Mouse (Mus musculus) heart, embryonic 15.5 days (tissue): ENCODE measurements around the gene Unk. TPM values are rescaled to one million over a fixed set of nuclear protein-coding genes. Genes with fewer than 3 reads are reported as not detected.

Source experiments
- ATAC-seq: fragments of 200-750 bp; cut with Nextera tagmentation; replicated peaks from 2 replicates; pipeline ENCODE4 v1.8.0; 2017; ENCODE audit warnings: low read depth, moderate TSS enrichment; ENCODE audit not compliant: insufficient number of reproducible peaks, insufficient read depth, low FRiP score
- H3K27ac ChIP-seq: fragments of 300-500 bp; sonication (generic); 2 replicates; pipeline ENCODE4 v1.5.1; 2015; ENCODE audit warnings: mild to moderate bottlenecking, inconsistent platforms
- H3K27me3 ChIP-seq: fragments of 300-500 bp; sonication (generic); 2 replicates; pipeline ENCODE4 v1.6.1; 2015; ENCODE audit warnings: inconsistent platforms
- H3K36me3 ChIP-seq: fragments of 300-500 bp; sonication (generic); 2 replicates; pipeline ENCODE4 v1.6.1; 2015; ENCODE audit warnings: mild to moderate bottlenecking, inconsistent platforms
- H3K4me1 ChIP-seq: fragments of 300-500 bp; sonication (generic); replicated peaks from 2 replicates; pipeline ENCODE4 v1.6.1; 2015; ENCODE audit warnings: inconsistent platforms
- H3K4me2 ChIP-seq: fragments of 300-500 bp; sonication (generic); 2 replicates; pipeline ENCODE4 v1.6.1; 2015; ENCODE audit warnings: inconsistent platforms, mild to moderate bottlenecking, moderate library complexity
- H3K4me3 ChIP-seq: fragments of 300-500 bp; sonication (generic); 2 replicates; pipeline ENCODE4 v1.5.1; 2015; ENCODE audit warnings: mild to moderate bottlenecking, inconsistent platforms
- H3K9ac ChIP-seq: fragments of 300-500 bp; sonication (generic); 2 replicates; pipeline ENCODE4 v1.6.1; 2015; ENCODE audit warnings: mild to moderate bottlenecking, inconsistent platforms
- H3K9me3 ChIP-seq: fragments of 300-500 bp; sonication (generic); replicated peaks from 2 replicates; pipeline ENCODE4 v1.6.1; 2016; ENCODE audit warnings: inconsistent platforms
- WGBS: fragments of 180-500 bp; shearing (Covaris S2); methylation state at CpG from one replicate; pipeline ENCODE4 v1.1.7; 2015; ENCODE audit warnings: mixed read lengths; 5-methylcytosine and 5-hydroxymethylcytosine counted together
- polyA plus RNA-seq: library from polyadenylated mRNA; unstranded; fragments of >200 nt; fragmentation: Nextera tagmentation; extraction: Ambion mirVana; gene quantifications from 2 replicates; pipeline ENCODE4 v1.2.1, GENCODE M21; 2015

Unk gene
- polyA plus RNA-seq = 19.5 and 27.3 TPM in 2 replicates

DNA sequence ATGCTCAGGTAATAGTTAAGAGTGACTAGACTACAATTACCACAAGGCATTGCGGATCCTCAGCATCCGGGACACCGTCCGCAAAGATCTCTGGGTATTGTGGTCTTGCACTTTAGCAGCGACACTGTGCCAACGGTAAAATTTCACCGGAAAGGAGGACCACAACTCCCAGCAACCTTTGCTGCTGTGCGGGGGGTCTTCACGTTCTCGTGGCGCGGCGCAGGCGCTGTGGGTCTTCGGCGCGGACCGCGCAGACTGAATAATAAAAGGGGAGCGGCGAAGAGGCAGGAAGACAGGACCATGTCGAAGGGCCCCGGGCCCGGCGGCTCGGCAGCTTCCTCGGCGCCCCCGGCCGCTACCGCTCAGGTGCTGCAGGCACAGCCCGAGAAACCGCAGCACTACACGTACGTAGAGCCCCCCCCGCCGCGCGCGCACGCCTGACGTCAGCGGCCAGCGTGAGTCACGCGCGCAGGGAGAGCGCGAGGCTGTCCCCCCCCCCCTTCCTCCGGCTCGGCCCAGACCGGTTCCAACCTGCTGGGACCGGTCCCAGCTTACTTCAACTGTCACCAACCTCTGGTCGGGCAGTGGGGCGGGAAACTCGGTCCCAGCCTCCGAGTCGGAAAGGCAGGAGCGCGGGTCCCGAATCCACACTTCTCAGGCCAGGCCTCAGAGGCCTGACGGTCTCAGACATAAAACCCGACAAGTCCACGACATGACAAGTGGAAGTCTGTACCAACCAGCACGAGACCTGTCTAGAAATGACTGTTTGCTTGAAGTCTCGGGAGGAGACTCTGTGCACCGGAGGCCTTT is at the start of gene Unk:
Gene Unk (plus strand): TSS at position 235 of the 810 bp plus-strand sequence.
- peak within 1 kb of the TSS; percentile 82 for H3K4me2 ChIP-seq
- peak; percentile 95 for ATAC-seq

DNA sequence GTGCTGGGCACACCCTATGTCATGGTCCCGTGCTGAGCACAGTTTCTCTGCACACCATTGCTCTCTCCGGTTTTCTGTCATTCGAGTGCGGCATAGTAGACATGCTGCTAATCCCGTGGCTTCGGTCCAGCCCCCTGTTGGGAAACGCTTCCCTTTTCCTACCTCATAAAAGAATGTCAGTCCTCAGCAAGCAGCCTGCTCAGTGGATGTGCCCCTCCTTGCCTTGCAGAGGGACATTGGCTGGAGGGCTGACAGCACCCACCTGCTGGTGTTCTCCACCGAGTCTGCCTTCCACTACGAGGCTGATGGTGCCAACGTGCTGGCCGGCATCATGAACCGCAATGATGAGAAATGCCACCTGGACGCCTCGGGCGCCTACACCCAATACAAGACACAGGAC is 47.6 kb upstream of the Unk start:
- Histone ChIP-seq H3K27ac (no peak overlapping the region), H3K27me3 (peaks cover 26% of the 10 kb centered on the region), H3K36me3 (no peaks in the 10 kb centered on the region), H3K9ac (no peak overlapping the region), H3K4me3 (no peak overlapping the region), H3K4me2 (no peak overlapping the region), H3K9me3 (no peaks in the 10 kb centered on the region), H3K4me1 (no peaks in the 10 kb centered on the region)
- ATAC-seq = no peak
- WGBS = 90% methylated on average over 15 of the region's 15 CpGs

More for the DNA sequence above, at the start of gene Unk:
- Histone ChIP-seq H3K9me3 (no peaks in the 10 kb centered on the region), H3K27ac (peak within 1 kb of the TSS; percentile 100), H3K9ac (peak within 1 kb of the TSS; percentile 95), H3K27me3 (no peaks in the 10 kb centered on the region), H3K4me3 (peak within 1 kb of the TSS; percentile 89), H3K4me1 (peaks cover 24% of the 10 kb centered on the region), H3K36me3 (0 out of 2 replicates have a peak, but pooled peaks cover 12% of the 10 kb centered on the region)
- under 1% methylated on average over 61 of the region's 67 CpGs for WGBS

DNA sequence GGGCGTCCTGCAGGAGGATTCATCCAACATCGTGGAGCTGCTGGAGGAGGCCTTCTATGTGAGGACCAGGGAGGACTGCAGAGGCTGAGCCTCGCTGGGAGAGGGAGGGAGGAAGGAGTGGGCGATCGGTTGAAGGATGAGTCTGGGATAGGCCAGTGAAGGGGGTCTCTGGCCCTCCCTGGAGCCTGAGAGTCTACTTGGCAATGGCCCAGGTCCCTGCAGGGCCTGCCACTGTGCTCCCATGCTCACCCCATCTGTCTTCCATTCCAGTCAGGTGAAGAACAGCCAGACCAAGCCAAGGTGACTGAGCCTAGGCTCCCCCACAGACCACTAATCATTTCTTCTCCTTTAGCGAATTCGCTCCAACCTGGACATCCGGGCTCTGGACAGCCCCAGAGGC is 46.8 kb upstream of the Unk start:
- no peak overlapping the region for H3K4me2 ChIP-seq
- peaks cover 22% of the 10 kb centered on the region for H3K27me3 ChIP-seq
- H3K36me3 ChIP-seq = no peaks in the 10 kb centered on the region
- ATAC-seq = no peak
- 69% methylated on average over 8 of the region's 8 CpGs for WGBS
- H3K27ac ChIP-seq = no peak overlapping the region
- H3K4me1 ChIP-seq = no peaks in the 10 kb centered on the region
- H3K9me3 ChIP-seq = no peaks in the 10 kb centered on the region
- no peak overlapping the region for H3K4me3 ChIP-seq
- H3K9ac ChIP-seq = no peak overlapping the region

DNA sequence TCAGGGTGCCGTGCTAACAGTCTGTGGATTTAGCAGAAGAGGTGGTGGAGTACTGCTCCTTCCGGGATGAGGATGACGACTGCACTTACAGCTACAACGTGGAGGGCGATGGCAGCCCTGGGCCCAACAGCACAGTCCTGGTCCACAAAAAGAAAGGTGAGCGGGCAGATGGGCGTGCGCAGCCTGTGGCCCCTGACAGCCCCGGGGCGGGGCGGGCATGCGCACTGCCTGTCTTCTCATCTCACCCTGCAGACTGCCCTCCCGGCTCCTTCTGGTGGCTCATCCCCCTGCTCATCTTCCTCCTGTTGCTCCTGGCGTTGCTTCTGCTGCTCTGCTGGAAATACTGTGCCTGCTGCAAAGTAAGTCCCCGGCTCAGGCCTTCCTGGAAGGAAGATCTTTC is 40.4 kb upstream of the Unk start:
- 21% methylated on average over 15 of the region's 15 CpGs for WGBS
- Histone ChIP-seq H3K27ac (no peak overlapping the region), H3K9ac (no peak overlapping the region), H3K4me1 (no peaks in the 10 kb centered on the region), H3K36me3 (no peaks in the 10 kb centered on the region), H3K27me3 (peaks cover 16% of the 10 kb centered on the region), H3K4me2 (peak overlapping the region; percentile 46), H3K4me3 (peak overlapping the region; percentile 16), H3K9me3 (no peaks in the 10 kb centered on the region)
- no peak for ATAC-seq

DNA sequence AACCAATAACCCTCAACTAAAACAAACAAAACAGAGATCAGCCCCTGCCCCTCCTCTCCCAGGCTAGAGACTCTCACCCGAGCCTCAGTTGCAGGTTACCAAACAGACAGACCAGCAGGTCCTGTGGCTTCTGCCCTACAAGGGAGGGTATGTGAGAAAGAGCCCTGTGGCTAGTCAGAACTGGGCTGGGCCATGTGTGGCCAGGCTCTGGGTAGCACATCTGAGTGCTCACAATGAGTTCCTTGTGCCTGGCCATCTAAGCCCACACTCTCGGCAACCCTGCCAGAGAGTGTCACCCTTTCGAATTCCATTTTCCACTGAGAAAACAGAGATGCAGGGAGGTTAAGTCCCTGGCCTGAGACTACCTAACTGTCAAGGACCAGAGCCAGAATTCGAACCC is 38.0 kb upstream of the Unk start:
- 65% methylated on average over 4 of the region's 4 CpGs for WGBS
- Histone ChIP-seq H3K4me3 (no peak overlapping the region), H3K36me3 (no peaks in the 10 kb centered on the region), H3K4me1 (no peaks in the 10 kb centered on the region), H3K27me3 (peaks cover 16% of the 10 kb centered on the region), H3K4me2 (no peak overlapping the region), H3K9ac (no peak overlapping the region), H3K9me3 (no peaks in the 10 kb centered on the region), H3K27ac (no peak overlapping the region)
- no peak for ATAC-seq

DNA sequence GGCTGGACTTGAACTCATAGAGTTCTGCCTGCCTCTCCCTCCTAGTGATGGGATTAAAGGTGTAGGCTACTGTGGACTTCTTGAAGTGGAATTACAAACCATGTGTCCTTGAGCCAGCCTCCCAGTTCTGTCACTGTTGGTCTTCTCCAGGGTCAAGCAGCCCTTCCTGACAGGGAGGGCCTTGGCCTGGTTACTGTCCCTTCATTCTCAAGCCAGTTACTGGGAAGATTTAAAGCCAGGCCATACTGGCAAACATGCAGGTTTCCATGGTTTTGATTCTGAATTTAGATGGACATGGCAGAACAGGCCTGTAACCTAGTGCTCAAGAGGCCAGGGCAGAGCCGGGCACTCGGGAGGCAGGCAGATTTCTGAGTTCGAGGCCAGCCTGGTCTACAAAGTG is 34.9 kb upstream of the Unk start:
- no peaks in the 10 kb centered on the region for H3K4me1 ChIP-seq
- H3K36me3 ChIP-seq = no peaks in the 10 kb centered on the region
- no peak overlapping the region for H3K9ac ChIP-seq
- H3K4me3 ChIP-seq = no peak overlapping the region
- WGBS = 85% methylated on average over 3 of the region's 3 CpGs
- H3K4me2 ChIP-seq = no peak overlapping the region
- peaks cover 12% of the 10 kb centered on the region for H3K27me3 ChIP-seq
- no peak for ATAC-seq
- no peaks in the 10 kb centered on the region for H3K9me3 ChIP-seq
- H3K27ac ChIP-seq = no peak overlapping the region

DNA sequence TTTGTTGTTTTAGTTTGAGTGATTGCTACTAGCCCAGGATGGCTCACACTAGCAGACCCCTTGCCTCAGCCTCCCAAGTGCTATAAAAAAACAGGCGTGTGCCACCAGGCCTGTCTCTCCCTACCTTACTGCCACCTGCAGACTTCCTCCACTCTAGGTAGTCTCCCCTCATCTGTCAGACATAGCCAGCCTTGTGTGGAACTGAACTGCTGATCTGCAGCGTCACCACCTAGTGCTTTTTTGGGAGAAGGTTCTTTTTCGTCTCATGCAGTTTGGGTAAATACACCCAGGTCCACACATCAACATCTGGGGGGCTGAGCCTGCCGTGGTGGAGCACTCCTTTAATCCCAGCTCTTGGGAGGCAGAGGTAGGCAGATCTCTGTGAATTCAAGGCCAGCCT is 33.1 kb upstream of the Unk start:
- H3K36me3 ChIP-seq = no peaks in the 10 kb centered on the region
- 73% methylated on average over 4 of the region's 4 CpGs for WGBS

DNA sequence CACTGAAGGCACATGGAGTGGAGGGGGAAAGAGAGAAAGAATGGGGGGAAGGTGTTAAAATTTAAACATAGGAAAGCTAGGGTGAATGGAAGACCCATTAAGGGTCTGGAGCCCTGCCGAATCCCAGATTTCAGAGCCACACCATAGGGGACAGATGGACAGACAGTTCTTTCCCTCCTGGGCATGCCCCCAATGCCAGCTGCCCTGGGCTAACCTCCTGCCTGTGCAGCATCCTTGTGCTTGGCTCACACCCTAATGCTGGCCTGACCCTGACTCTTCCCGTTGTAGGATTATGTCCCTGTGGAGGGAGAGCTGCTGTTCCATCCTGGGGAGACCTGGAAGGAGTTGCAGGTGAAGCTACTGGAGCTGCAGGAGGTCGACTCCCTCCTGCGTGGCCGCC is 32.5 kb upstream of the Unk start:
- Histone ChIP-seq H3K36me3 (no peaks in the 10 kb centered on the region), H3K9me3 (no peaks in the 10 kb centered on the region), H3K4me3 (no peak overlapping the region), H3K9ac (no peak overlapping the region), H3K27ac (no peak overlapping the region), H3K4me1 (no peaks in the 10 kb centered on the region), H3K27me3 (peaks cover 12% of the 10 kb centered on the region), H3K4me2 (no peak overlapping the region)
- WGBS = 71% methylated on average over 5 of the region's 5 CpGs
- no peak for ATAC-seq

More for the DNA sequence above, 33.1 kb upstream of the Unk start:
- Histone ChIP-seq H3K9me3 (no peaks in the 10 kb centered on the region), H3K27me3 (peaks cover 12% of the 10 kb centered on the region), H3K9ac (no peak overlapping the region), H3K27ac (no peak overlapping the region), H3K4me1 (no peaks in the 10 kb centered on the region), H3K4me3 (no peak overlapping the region), H3K4me2 (no peak overlapping the region)
- ATAC-seq = no peak

DNA sequence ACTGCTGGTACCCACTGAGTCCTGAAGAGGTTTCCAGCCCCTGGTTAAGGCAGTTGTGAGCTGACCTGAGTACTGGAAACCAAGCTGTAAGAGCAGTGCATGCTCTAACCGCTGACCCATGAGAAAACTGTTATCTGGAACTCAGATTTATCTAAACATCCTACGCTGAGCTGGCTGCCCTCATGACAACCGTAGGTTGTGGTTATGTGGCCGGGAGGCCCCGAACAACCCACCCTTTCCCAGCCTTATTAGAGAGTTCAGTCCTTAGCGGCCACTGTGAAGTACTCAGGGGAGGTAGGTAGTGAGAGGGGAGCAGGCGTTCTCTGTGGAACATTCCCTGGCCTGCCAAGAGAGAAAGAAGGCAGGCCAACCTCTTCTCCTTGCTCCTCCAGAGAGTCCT is 31.1 kb upstream of the Unk start:
- 0 out of 2 replicates have a peak, but pooled peaks cover 3% of the 10 kb centered on the region for H3K4me1 ChIP-seq
- no peak overlapping the region for H3K27ac ChIP-seq
- 49% methylated on average over 7 of the region's 7 CpGs for WGBS
- no peak overlapping the region for H3K4me3 ChIP-seq
- H3K9ac ChIP-seq = no peak overlapping the region
- H3K9me3 ChIP-seq = no peaks in the 10 kb centered on the region
- peaks cover 7% of the 10 kb centered on the region; the same call in 1 of the 2 replicates for H3K27me3 ChIP-seq
- ATAC-seq = no peak
- H3K4me2 ChIP-seq = no peak overlapping the region
- H3K36me3 ChIP-seq = no peaks in the 10 kb centered on the region

DNA sequence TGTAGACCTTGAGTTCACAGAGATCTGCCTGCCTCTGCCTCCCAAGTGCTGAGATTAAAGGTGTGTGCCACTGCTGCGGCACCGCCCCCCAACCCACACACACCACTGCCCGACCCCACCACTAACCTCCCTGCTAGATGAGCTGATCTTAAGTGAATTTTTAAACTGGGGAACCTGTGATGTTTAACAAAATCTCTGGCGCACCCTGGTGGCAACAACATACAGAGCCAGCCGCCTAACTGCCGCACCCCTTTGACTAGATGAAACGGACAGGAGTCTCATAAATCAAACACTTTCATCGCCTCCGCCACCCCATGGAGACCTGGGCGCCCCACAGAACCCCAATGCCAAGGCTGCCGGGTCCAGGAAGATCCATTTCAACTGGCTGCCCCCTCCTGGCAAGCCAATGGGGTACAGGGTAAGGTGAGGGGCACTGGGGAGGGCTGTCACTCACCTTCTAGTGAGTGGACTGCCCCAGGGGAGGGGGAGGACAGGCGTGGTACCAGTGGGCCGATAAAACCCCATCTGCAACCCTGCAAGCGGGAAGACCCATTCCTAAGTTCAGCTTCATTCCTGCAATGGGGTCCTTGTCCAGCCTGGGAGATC is 30.5 kb upstream of the Unk start:
- H3K9ac ChIP-seq = no peak overlapping the region
- H3K4me2 ChIP-seq = peak overlapping the region; percentile 19; the same call in 1 of the 2 replicates
- no peak overlapping the region for H3K27ac ChIP-seq
- peaks cover 6% of the 10 kb centered on the region; the same call in 1 of the 2 replicates for H3K4me1 ChIP-seq
- H3K4me3 ChIP-seq = no peak overlapping the region
- 10% methylated on average over 14 of the region's 14 CpGs for WGBS
- no peak for ATAC-seq
- peaks cover 7% of the 10 kb centered on the region; the same call in 1 of the 2 replicates for H3K27me3 ChIP-seq
- H3K9me3 ChIP-seq = no peaks in the 10 kb centered on the region
- H3K36me3 ChIP-seq = no peaks in the 10 kb centered on the region

DNA sequence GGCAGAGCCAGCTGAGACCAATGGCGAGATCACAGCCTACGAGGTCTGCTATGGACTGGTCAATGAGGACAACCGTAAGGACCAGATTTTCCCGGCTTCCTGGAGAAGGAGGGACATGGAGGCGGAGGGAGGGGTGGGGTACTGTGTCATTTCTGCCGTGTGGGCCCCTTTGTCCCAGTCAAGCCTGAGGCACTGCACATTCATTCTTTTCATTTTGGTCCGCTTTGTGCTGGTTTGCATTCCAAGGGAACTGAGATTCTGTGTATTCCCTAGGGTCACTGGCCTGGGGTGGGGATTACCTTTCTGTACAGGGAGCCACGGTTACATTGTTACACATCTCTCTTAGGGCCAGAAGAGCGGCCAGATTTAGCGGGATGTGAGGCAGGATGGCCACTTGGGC is 29.5 kb upstream of the Unk start:
- Histone ChIP-seq H3K27me3 (peaks cover 7% of the 10 kb centered on the region; the same call in 1 of the 2 replicates), H3K9ac (no peak overlapping the region), H3K4me3 (no peak overlapping the region), H3K36me3 (no peaks in the 10 kb centered on the region), H3K9me3 (no peaks in the 10 kb centered on the region), H3K4me2 (no peak overlapping the region), H3K4me1 (peaks cover 14% of the 10 kb centered on the region), H3K27ac (no peak overlapping the region)
- no peak for ATAC-seq
- WGBS = 57% methylated on average over 10 of the region's 10 CpGs
